Mouse (Mus musculus) midbrain, embryonic 13.5 days (tissue): ENCODE data around the gene Atg9b. TPM values are rescaled to one million over a fixed set of nuclear protein-coding genes. Genes with fewer than 3 reads are reported as not detected.
A peak's percentile ranks its signal among the peaks of the same experiment; 100 is the strongest.

Source experiments
- ATAC-seq: fragments of 200-750 bp; cut with Nextera tagmentation; 2 replicates; pipeline ENCODE4 v1.8.0; 2017; ENCODE audit warnings: mild to moderate bottlenecking, moderate TSS enrichment, moderate library complexity
- H3K27ac ChIP-seq: fragments of 300-500 bp; sonication (generic); 2 replicates; pipeline ENCODE4 v1.5.1; 2015; ENCODE audit warnings: inconsistent platforms, mild to moderate bottlenecking, moderate library complexity
- H3K27me3 ChIP-seq: fragments of 300-500 bp; sonication (generic); 2 replicates; pipeline ENCODE4 v1.6.1; 2015; ENCODE audit warnings: mild to moderate bottlenecking, inconsistent platforms
- H3K36me3 ChIP-seq: fragments of 300-500 bp; sonication (generic); 2 replicates; pipeline ENCODE4 v1.6.1; 2015; ENCODE audit warnings: mild to moderate bottlenecking, inconsistent platforms
- H3K4me1 ChIP-seq: fragments of 300-500 bp; sonication (generic); replicated peaks from 2 replicates; pipeline ENCODE4 v1.6.1; 2015; ENCODE audit warnings: inconsistent platforms
- H3K4me2 ChIP-seq: fragments of 300-500 bp; sonication (generic); replicated peaks from 2 replicates; pipeline ENCODE4 v1.6.1; 2015; ENCODE audit warnings: moderate library complexity, mild to moderate bottlenecking, inconsistent platforms
- H3K4me3 ChIP-seq: fragments of 300-500 bp; sonication (generic); replicated peaks from 2 replicates; pipeline ENCODE4 v1.5.1; 2015; ENCODE audit warnings: mild to moderate bottlenecking, inconsistent platforms
- H3K9ac ChIP-seq: fragments of 300-500 bp; sonication (generic); replicated peaks from 2 replicates; pipeline ENCODE4 v1.6.1; 2015; ENCODE audit warnings: mild to moderate bottlenecking, inconsistent platforms
- H3K9me3 ChIP-seq: fragments of 300-500 bp; sonication (generic); 2 replicates; pipeline ENCODE4 v1.6.1; 2016; ENCODE audit warnings: mild to moderate bottlenecking, inconsistent platforms
- WGBS: fragments of 180-500 bp; shearing (Covaris S2); methylation state at CpG from one replicate; pipeline ENCODE4 v1.1.7; 2015; 5-methylcytosine and 5-hydroxymethylcytosine counted together
- polyA plus RNA-seq: library from polyadenylated mRNA; unstranded; fragments of >200 nt; fragmentation: Nextera tagmentation; extraction: Ambion mirVana; gene quantifications from 2 replicates; pipeline ENCODE4 v1.2.1, GENCODE M21; 2015

Atg9b gene
- polyA plus RNA-seq, 1 experiment from 2014 or later: 0.69 TPM

GRCm38 (mm10) chr5:24352251-24352859 is 39.6 kb downstream of the Atg9b start:
- peaks cover 64% of the 10 kb centered on the region for H3K4me1 ChIP-seq
- H3K9ac ChIP-seq: peak overlapping the region; percentile 96
- peak overlapping the region; percentile 81 for H3K4me3 ChIP-seq
- H3K27me3 ChIP-seq: peaks cover 18% of the 10 kb centered on the region
- ATAC-seq: peak; percentile 47
- peak overlapping the region; percentile 99 for H3K4me2 ChIP-seq
- peak overlapping the region; percentile 98 for H3K27ac ChIP-seq
- 1% methylated on average over 19 of the region's 24 CpGs for WGBS
- no peaks in the 10 kb centered on the region for H3K9me3 ChIP-seq
- H3K36me3 ChIP-seq: 0 out of 2 replicates have a peak, but pooled peaks cover 2% of the 10 kb centered on the region

- peak overlapping the region; percentile 96 for H3K9ac ChIP-seq
- H3K4me2 ChIP-seq: peak overlapping the region; percentile 99
- H3K4me3 ChIP-seq: peak overlapping the region; percentile 81
- ATAC-seq: peak; percentile 82
- peaks cover 21% of the 10 kb centered on the region for H3K27me3 ChIP-seq
- H3K9me3 ChIP-seq: no peaks in the 10 kb centered on the region
- H3K27ac ChIP-seq: peak overlapping the region; percentile 98
- 2% methylated on average over 25 of the region's 41 CpGs for WGBS
- H3K4me1 ChIP-seq: peaks cover 65% of the 10 kb centered on the region
- H3K36me3 ChIP-seq: 0 out of 2 replicates have a peak, but pooled peaks cover 3% of the 10 kb centered on the region
These were observed 40.2 kb downstream of the Atg9b start for GRCm38 (mm10) chr5:24351701-24352171.

- Histone ChIP-seq H3K36me3 (0 out of 2 replicates have a peak, but pooled peaks cover 5% of the 10 kb centered on the region), H3K27ac (peak within 1 kb of the TSS; percentile 98), H3K9ac (peak within 1 kb of the TSS; percentile 96), H3K27me3 (peaks cover 21% of the 10 kb centered on the region), H3K4me2 (peak within 1 kb of the TSS; percentile 99), H3K4me3 (peak within 1 kb of the TSS; percentile 81), H3K9me3 (no peaks in the 10 kb centered on the region), H3K4me1 (peaks cover 65% of the 10 kb centered on the region)
- peak; percentile 71 for ATAC-seq
- 1% methylated on average over 34 of the region's 53 CpGs for WGBS
These were observed 40.7 kb downstream of the Atg9b start, which contains the start of gene Kcnh2 for GRCm38 (mm10) chr5:24351278-24351677. TSS of gene Kcnh2 (minus strand) at chr5:24351604.

GRCm38 (mm10) chr5:24350531-24351250 is 41.3 kb downstream of the Atg9b start:
- Histone ChIP-seq H3K36me3 (0 out of 2 replicates have a peak, but pooled peaks cover 9% of the 10 kb centered on the region), H3K4me3 (peak overlapping the region; percentile 81), H3K4me1 (peaks cover 66% of the 10 kb centered on the region), H3K9ac (peak overlapping the region; percentile 96), H3K9me3 (no peaks in the 10 kb centered on the region), H3K27me3 (peaks cover 21% of the 10 kb centered on the region), H3K27ac (peak overlapping the region; percentile 98), H3K4me2 (peak overlapping the region; percentile 99)
- WGBS: 25% methylated on average over 15 of the region's 15 CpGs
- no peak for ATAC-seq

- H3K9ac ChIP-seq: peak overlapping the region; percentile 96
- peak overlapping the region; percentile 81 for H3K4me3 ChIP-seq
- 0 out of 2 replicates have a peak, but pooled peaks cover 12% of the 10 kb centered on the region for H3K36me3 ChIP-seq
- peak overlapping the region; percentile 99 for H3K4me2 ChIP-seq
- no peak for ATAC-seq
- 51% methylated on average over 3 of the region's 3 CpGs for WGBS
- H3K4me1 ChIP-seq: peaks cover 72% of the 10 kb centered on the region
- peaks cover 21% of the 10 kb centered on the region for H3K27me3 ChIP-seq
- H3K27ac ChIP-seq: no peak overlapping the region
- no peaks in the 10 kb centered on the region for H3K9me3 ChIP-seq
These were observed 41.9 kb downstream of the Atg9b start for GRCm38 (mm10) chr5:24350073-24350472.

GRCm38 (mm10) chr5:24348546-24348945 is 43.4 kb downstream of the Atg9b start:
- H3K9ac ChIP-seq: peak overlapping the region; percentile 76
- under 1% methylated on average over 30 of the region's 30 CpGs for WGBS
- 0 out of 2 replicates have a peak, but pooled peaks cover 12% of the 10 kb centered on the region for H3K36me3 ChIP-seq
- H3K27ac ChIP-seq: peak overlapping the region; percentile 65
- peak overlapping the region; percentile 53 for H3K4me3 ChIP-seq
- H3K27me3 ChIP-seq: peaks cover 21% of the 10 kb centered on the region
- H3K4me1 ChIP-seq: peaks cover 81% of the 10 kb centered on the region
- no peak for ATAC-seq
- peak overlapping the region; percentile 99 for H3K4me2 ChIP-seq
- H3K9me3 ChIP-seq: no peaks in the 10 kb centered on the region

- Histone ChIP-seq H3K9me3 (no peaks in the 10 kb centered on the region), H3K4me2 (peak overlapping the region; percentile 99), H3K9ac (peak overlapping the region; percentile 76), H3K36me3 (0 out of 2 replicates have a peak, but pooled peaks cover 12% of the 10 kb centered on the region), H3K4me3 (peak overlapping the region; percentile 53), H3K27ac (peak overlapping the region; percentile 65), H3K27me3 (peaks cover 21% of the 10 kb centered on the region), H3K4me1 (peaks cover 81% of the 10 kb centered on the region)
- under 1% methylated on average over 41 of the region's 41 CpGs for WGBS
- ATAC-seq: peak; percentile 2
These were observed 43.8 kb downstream of the Atg9b start for GRCm38 (mm10) chr5:24348128-24348527.

- ATAC-seq: no peak
- Histone ChIP-seq H3K9me3 (no peaks in the 10 kb centered on the region), H3K9ac (peak overlapping the region; percentile 76; the same call in 1 of the 2 replicates), H3K27me3 (peaks cover 21% of the 10 kb centered on the region), H3K4me2 (peak overlapping the region; percentile 99), H3K4me1 (peaks cover 81% of the 10 kb centered on the region), H3K36me3 (0 out of 2 replicates have a peak, but pooled peaks cover 12% of the 10 kb centered on the region), H3K4me3 (peak overlapping the region; percentile 53), H3K27ac (0 out of 2 replicates have a peak overlapping the region, but pooled peaks have one; percentile 65)
- 58% methylated on average over 7 of the region's 7 CpGs for WGBS
These were observed 44.6 kb downstream of the Atg9b start for GRCm38 (mm10) chr5:24347186-24347875.

- Histone ChIP-seq H3K36me3 (0 out of 2 replicates have a peak, but pooled peaks cover 12% of the 10 kb centered on the region), H3K4me3 (no peak overlapping the region), H3K9me3 (no peaks in the 10 kb centered on the region), H3K4me2 (no peak overlapping the region), H3K27me3 (peaks cover 21% of the 10 kb centered on the region), H3K27ac (no peak overlapping the region), H3K9ac (no peak overlapping the region), H3K4me1 (peaks cover 85% of the 10 kb centered on the region)
- 89% methylated on average over 7 of the region's 7 CpGs for WGBS
- ATAC-seq: no peak
These were observed 45.6 kb downstream of the Atg9b start for GRCm38 (mm10) chr5:24346313-24346712.

- Histone ChIP-seq H3K4me2 (peak overlapping the region; percentile 44), H3K9ac (peak overlapping the region; percentile 69), H3K4me3 (peak overlapping the region; percentile 11; the same call in 1 of the 2 replicates), H3K4me1 (peaks cover 77% of the 10 kb centered on the region), H3K36me3 (peaks cover 13% of the 10 kb centered on the region; the same call in 1 of the 2 replicates), H3K27me3 (peaks cover 12% of the 10 kb centered on the region), H3K9me3 (no peaks in the 10 kb centered on the region), H3K27ac (peak overlapping the region; percentile 99)
- 2% methylated on average over 12 of the region's 12 CpGs for WGBS
- ATAC-seq: peak; percentile 62
These were observed 47.4 kb downstream of the Atg9b start for GRCm38 (mm10) chr5:24344477-24345051.

GRCm38 (mm10) chr5:24343977-24344436 is 47.9 kb downstream of the Atg9b start:
- peak overlapping the region; percentile 99 for H3K27ac ChIP-seq
- peaks cover 6% of the 10 kb centered on the region; the same call in 1 of the 2 replicates for H3K27me3 ChIP-seq
- peaks cover 17% of the 10 kb centered on the region; the same call in 1 of the 2 replicates for H3K36me3 ChIP-seq
- H3K9me3 ChIP-seq: no peaks in the 10 kb centered on the region
- WGBS: 5% methylated on average over 2 of the region's 2 CpGs
- peaks cover 77% of the 10 kb centered on the region for H3K4me1 ChIP-seq
- peak overlapping the region; percentile 69 for H3K9ac ChIP-seq
- peak overlapping the region; percentile 44 for H3K4me2 ChIP-seq
- peak; percentile 74 for ATAC-seq
- H3K4me3 ChIP-seq: no peak overlapping the region; the same call in 1 of the 2 replicates
